Mouse (Mus musculus) ES-Bruce4 (cell line): ENCODE results near the gene Ttc22. TPM values are rescaled to one million over a fixed set of nuclear protein-coding genes. Genes with fewer than 3 reads are reported as not detected.

Experiments
- H3K27ac ChIP-seq: 2 replicates; pipeline ENCODE4 v1.5.1; 2012; ENCODE audit warnings: low read length, inconsistent platforms; ENCODE audit not compliant: insufficient read depth
- H3K27me3 ChIP-seq: 2 replicates; pipeline ENCODE4 v1.6.1; 2012; ENCODE audit warnings: mild to moderate bottlenecking, low read length, inconsistent platforms; ENCODE audit not compliant: control insufficient read depth, poor library complexity, insufficient read depth, severe bottlenecking
- H3K36me3 ChIP-seq: 2 replicates; pipeline ENCODE4 v1.6.1; 2012; ENCODE audit warnings: inconsistent platforms, mild to moderate bottlenecking, low read length, moderate library complexity; ENCODE audit not compliant: control insufficient read depth, poor library complexity, insufficient read depth, severe bottlenecking
- H3K4me1 ChIP-seq: one replicate; pipeline ENCODE4 v1.8.1; 2011; ENCODE audit warnings: low read length; ENCODE audit not compliant: control insufficient read depth, insufficient read depth
- H3K4me3 ChIP-seq: 2 replicates; pipeline ENCODE4 v1.5.1; 2011; ENCODE audit warnings: low read depth, mild to moderate bottlenecking, low read length
- H3K9ac ChIP-seq: 2 replicates; pipeline ENCODE4 v1.6.1; 2012; ENCODE audit warnings: low read depth, mild to moderate bottlenecking, inconsistent platforms; ENCODE audit not compliant: poor library complexity, severe bottlenecking
- H3K9me3 ChIP-seq: replicated peaks from 2 replicates; pipeline ENCODE4 v1.6.1; 2012; ENCODE audit warnings: mild to moderate bottlenecking, low read length, inconsistent platforms; ENCODE audit not compliant: control insufficient read depth, poor library complexity, insufficient read depth, severe bottlenecking
- CTCF ChIP-seq: IDR thresholded peaks from one replicate; pipeline ENCODE4 v1.8.1; 2011; ENCODE audit warnings: low read depth, low read length
- EP300 ChIP-seq: IDR thresholded peaks from 2 replicates; pipeline ENCODE4 v1.6.1; 2011; ENCODE audit warnings: low read depth, low read length; ENCODE audit not compliant: insufficient read depth
- POLR2A ChIP-seq: IDR thresholded peaks from one replicate; pipeline ENCODE4 v1.8.1; 2011; ENCODE audit warnings: low read length; ENCODE audit not compliant: insufficient read depth
- polyA plus RNA-seq: library from polyadenylated mRNA; stranded (reverse); fragments of >200 nt; gene quantifications from 2 replicates; pipeline ENCODE4 v1.2.4, GENCODE M21; 2011; ENCODE audit warnings: low read depth; ENCODE audit not compliant: missing spikeins, insufficient read depth, insufficient read length

Gene Ttc22
- polyA plus RNA-seq, 1 experiment: not detected

DNA sequence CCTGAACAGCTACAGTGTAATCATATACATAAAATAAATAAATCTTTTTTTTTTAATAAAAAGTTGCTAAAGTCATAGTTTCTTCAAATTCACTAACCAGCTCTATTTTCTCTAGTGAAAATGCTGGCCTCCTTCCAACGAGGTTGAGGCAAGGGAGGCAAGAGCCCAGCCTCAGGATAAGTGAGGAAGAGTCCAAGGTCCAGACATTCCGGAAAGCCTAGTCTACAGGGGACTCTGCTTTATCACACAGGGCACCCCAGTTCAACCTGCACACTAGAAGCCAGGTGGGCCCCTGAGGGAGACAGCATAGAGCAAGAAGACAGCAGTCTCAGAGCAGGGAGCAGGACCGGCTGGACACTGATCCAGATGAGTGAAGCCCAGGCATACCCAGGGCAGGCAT, 804 bp upstream of the Ttc22 start:
- no peak overlapping the region for H3K27ac ChIP-seq
- H3K4me3 ChIP-seq: no peak overlapping the region
- H3K9ac ChIP-seq: no peak overlapping the region
- H3K36me3 ChIP-seq: no peaks in the 10 kb centered on the region
- no peak for TF ChIP-seq POLR2A
- no peak for TF ChIP-seq EP300
- no peak for TF ChIP-seq CTCF
- H3K27me3 ChIP-seq: no peaks in the 10 kb centered on the region
- H3K4me1 ChIP-seq: peaks cover 2% of the 10 kb centered on the region
- H3K9me3 ChIP-seq: no peaks in the 10 kb centered on the region

DNA sequence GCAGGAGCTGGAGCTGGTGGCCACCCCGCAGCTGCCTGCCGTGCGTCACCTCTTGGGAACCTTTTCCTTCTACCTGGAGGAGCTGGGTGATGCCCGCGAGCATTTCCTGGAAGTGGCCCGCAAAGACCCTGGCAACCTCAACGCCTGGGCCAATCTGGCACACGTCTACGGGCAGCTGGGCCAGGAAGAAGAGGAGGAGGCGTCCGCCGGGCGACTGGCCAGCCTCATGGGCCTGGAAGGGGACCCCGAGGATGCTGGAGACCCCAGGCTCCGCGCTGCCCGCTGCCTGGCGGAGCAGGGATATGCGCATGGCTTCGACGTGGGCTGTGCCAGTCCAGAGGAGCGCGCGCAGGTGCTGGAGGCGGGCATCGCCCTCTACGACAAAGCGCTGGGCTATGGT, 480 bp downstream of the Ttc22 start:
- no peak for TF ChIP-seq POLR2A
- TF ChIP-seq EP300: no peak
- TF ChIP-seq CTCF: no peak
- H3K27ac ChIP-seq: no peak overlapping the region
- H3K4me3 ChIP-seq: peak overlapping the region; percentile 61
- peak overlapping the region; percentile 51 for H3K9ac ChIP-seq
- no peaks in the 10 kb centered on the region for H3K36me3 ChIP-seq
- no peaks in the 10 kb centered on the region for H3K27me3 ChIP-seq
- no peaks in the 10 kb centered on the region for H3K9me3 ChIP-seq
- peaks cover 2% of the 10 kb centered on the region for H3K4me1 ChIP-seq

DNA sequence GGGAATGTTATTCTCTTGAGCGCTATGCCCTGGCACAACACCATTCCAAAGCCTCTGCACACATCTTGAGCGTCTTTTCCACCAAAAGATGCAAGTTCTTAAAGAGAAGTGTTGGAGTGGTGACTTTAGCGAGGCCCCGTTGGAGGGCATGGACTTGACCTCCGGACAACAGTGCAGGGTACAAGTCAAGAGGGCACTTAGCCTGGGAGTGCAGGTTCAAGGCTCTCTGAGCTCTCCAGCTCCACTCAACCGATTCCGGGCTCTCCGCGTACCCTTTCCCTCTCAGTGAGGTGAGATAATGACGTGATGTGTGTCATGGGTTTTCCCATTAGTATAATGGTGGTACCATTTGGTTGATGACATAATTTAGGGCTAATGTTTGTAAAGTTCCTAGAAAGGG, 2.0 kb downstream of the Ttc22 start:
- TF ChIP-seq POLR2A: no peak
- no peak for TF ChIP-seq CTCF
- no peak for TF ChIP-seq EP300
- Histone ChIP-seq H3K4me1 (peaks cover 5% of the 10 kb centered on the region), H3K4me3 (no peak overlapping the region), H3K27ac (no peak overlapping the region), H3K36me3 (no peaks in the 10 kb centered on the region), H3K9ac (no peak overlapping the region), H3K9me3 (no peaks in the 10 kb centered on the region), H3K27me3 (no peaks in the 10 kb centered on the region)

DNA sequence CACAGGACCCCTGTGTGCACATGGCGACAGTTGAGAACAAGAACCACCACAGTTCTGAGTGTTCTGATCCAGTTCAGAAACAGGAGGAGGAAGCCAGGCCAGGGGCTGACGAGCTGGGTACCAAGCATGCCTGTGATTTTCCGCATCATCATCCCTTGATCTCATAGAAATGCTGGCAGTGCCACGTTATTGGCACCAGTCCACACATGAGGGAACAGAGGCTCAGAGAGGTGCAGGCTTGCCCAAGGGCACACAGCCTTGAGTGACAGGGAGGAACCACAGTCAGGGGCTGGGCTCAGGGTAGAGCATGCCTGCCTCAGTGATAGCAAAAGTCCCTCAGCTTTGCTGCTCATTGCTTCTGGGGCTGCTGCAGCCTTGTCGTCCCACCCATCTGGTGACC, 5.6 kb downstream of the Ttc22 start:
- Histone ChIP-seq H3K9ac (no peak overlapping the region), H3K36me3 (no peaks in the 10 kb centered on the region), H3K27ac (no peak overlapping the region), H3K27me3 (no peaks in the 10 kb centered on the region), H3K9me3 (no peaks in the 10 kb centered on the region), H3K4me1 (peaks cover 3% of the 10 kb centered on the region), H3K4me3 (no peak overlapping the region)
- TF ChIP-seq EP300 (no peak), CTCF (no peak), POLR2A (no peak)

DNA sequence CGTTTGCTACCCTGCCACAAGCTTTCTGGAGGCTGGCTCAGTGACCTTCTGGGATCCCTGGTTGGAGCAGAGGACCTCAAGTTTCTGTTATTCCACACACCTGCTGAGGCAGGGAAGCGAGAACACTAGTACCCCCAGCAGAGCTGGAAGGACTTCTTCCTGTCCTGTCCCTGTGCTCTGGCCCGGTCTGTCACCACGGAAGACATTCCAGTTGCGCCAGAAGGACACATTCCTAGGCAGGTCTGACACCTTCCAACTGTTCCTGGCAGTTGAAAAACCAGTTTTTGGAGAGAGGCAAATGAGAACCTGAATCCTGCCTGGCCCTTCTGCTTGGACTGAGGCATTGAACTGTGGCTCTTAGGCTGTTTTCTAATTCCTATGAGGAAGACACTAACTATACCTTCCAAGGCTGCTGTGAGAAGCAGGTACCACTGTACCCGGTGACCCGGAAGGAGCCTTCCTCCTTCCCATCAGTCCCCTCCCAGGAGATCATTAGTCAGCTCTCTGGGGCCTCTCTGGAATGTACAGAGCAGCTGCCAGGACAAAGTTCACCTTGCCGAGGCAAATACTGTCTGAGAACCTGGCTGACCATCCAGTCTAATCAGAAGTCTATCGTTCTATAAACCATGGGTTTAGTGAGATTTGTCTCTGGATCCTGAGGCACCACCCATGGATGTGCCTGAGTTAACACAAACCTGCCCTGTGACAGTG, 6.6 kb downstream of the Ttc22 start:
- H3K4me3 ChIP-seq: no peak overlapping the region
- no peaks in the 10 kb centered on the region for H3K36me3 ChIP-seq
- peaks cover 3% of the 10 kb centered on the region for H3K4me1 ChIP-seq
- H3K9me3 ChIP-seq: no peaks in the 10 kb centered on the region
- no peak for TF ChIP-seq POLR2A
- TF ChIP-seq EP300: no peak
- TF ChIP-seq CTCF: no peak
- H3K27ac ChIP-seq: no peak overlapping the region
- no peak overlapping the region for H3K9ac ChIP-seq
- no peaks in the 10 kb centered on the region for H3K27me3 ChIP-seq

DNA sequence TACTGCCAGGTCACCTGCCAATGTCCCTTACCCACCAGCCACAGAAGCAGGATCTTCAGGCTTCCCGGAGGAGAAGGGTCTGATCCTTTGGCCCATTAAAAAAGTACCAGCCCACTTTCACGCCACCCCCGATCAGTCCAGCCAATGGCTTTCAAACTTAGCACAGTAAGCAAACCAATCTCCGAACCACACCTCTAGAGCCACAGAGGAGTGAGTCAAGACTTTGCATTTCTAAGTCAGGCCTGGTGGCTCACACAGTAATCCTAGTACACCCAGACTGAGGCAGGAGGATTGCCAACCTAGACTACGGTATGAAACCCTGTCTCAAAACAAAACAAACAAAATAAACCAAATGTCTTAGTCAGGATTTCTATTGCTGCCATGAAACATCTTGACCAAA, 7.1 kb downstream of the Ttc22 start:
- H3K9me3 ChIP-seq: no peaks in the 10 kb centered on the region

More for the DNA sequence above, 7.1 kb downstream of the Ttc22 start:
- no peak for TF ChIP-seq EP300
- no peak for TF ChIP-seq POLR2A
- TF ChIP-seq CTCF: no peak
- Histone ChIP-seq H3K36me3 (no peaks in the 10 kb centered on the region), H3K4me3 (no peak overlapping the region), H3K4me1 (peaks cover 3% of the 10 kb centered on the region), H3K27ac (no peak overlapping the region), H3K27me3 (no peaks in the 10 kb centered on the region), H3K9ac (no peak overlapping the region)
